Mouse (Mus musculus): ENCODE measurements around the gene Tsc22d1. TPM values are rescaled to one million over a fixed set of nuclear protein-coding genes. Genes with fewer than 3 reads are reported as not detected.

Tsc22d1 gene
- 8.8 and 10.5 TPM in 2 replicates for total RNA-seq (2023)

GRCm38 (mm10) chr14:76414862-76415780, at the start of gene Tsc22d1:
Tsc22d1 (plus strand) TSS chr14:76414961.

GRCm38 (mm10) chr14:76556852-76557208, 142.1 kb downstream of the Tsc22d1 start, which contains the start of gene Serp2:
Serp2 (minus strand) TSS chr14:76556889.

Other genes with a start within 250 kb of the Tsc22d1 start
- not detected in 2 replicates for gene Serp2, start 141.9 kb downstream of the Tsc22d1 start, total RNA-seq (2023)

Data from neutrophil, adult 65 days (primary cell).